Mouse (Mus musculus) megakaryocyte, embryonic 14.5 days (primary cell): ENCODE measurements around the gene Diexf.

ENCODE experiments used
- FLI1 ChIP-seq: IDR thresholded peaks from 2 replicates; pipeline ENCODE4 v1.6.1; 2012; ENCODE audit warnings: low read length, inconsistent platforms, mixed read lengths
- GATA1 ChIP-seq: IDR thresholded peaks from 3 replicates; pipeline ENCODE4 v1.6.1; 2012; ENCODE audit warnings: mixed read lengths, low read length, inconsistent platforms, borderline replicate concordance

DNA sequence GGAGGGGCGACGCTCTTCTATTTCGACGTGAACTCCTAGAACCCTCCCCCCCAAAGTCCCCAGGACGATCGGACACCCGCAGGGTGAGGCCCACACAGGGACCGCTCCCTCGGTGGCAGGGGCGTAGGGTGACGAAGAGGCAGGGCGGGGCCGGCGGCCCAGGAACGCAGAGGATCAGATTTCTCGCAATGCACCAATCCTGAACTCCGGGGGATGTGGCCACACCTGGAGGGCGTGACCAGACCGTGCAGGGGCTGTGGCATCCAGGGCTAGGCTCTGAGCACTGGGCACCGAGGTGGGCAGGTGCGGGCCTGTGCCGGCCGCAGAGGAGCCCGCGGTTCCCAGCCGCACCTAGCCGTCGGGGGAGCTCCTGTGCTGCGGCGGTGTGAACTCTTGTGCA is 22.8 kb upstream of the Diexf start, which contains the start of gene Irf6:
- TF ChIP-seq GATA1 (no peak), FLI1 (no peak)
